Mouse (Mus musculus): ENCODE measurements around the gene Vmn2r14. TPM values are rescaled to one million over a fixed set of nuclear protein-coding genes. Genes with fewer than 3 reads are reported as not detected.
"Not testable (repeated sequence)": the region's sequence is repeated elsewhere in the genome, so short reads cannot be mapped to it uniquely, and the experiment has no call there.

The Vmn2r14 gene
- polyA plus RNA-seq (2015; fragmentation: Nextera tagmentation; extraction: Ambion mirVana): not detected in 2 replicates

DNA sequence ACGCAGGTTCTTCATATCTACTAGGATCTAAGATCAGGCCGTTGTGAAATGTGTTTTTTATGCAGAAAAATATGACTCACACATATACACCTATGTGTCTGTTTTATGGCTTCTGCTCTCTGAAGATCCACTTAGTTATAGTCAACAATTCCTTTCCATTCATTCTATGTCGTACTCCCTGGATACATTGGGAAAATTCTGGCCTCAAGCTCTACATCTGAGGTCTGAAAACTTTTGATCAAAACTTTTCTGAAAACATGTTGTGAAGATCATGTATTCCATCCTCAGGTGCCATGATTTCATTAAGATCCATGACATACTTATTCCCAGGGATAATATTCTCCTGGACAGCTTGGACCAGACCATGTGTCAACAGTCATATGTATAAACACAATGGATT, at the start of gene Vmn2r14:
TSS of gene Vmn2r14 (minus strand) at position 101 of the 400 bp plus-strand sequence.
- DNase-seq (no peak), ATAC-seq (no peak)
- H3K27me3 ChIP-seq (ENCODE audit: insufficient read depth, low read length): no peaks in the 10 kb centered on the region
- no peak within 1 kb of the TSS for H3K4me2 ChIP-seq (ENCODE audit: low read depth, low read length)
- H3K9ac ChIP-seq (replicated peaks): no peak within 1 kb of the TSS
- no peaks in the 10 kb centered on the region for H3K36me3 ChIP-seq (replicated peaks; ENCODE audit: insufficient read depth, low read length)
- H3K9me3 ChIP-seq (ENCODE audit: low read length): no peaks in the 10 kb centered on the region
- H3K27ac ChIP-seq (ENCODE audit: low read depth): no peak within 1 kb of the TSS
- no peaks in the 10 kb centered on the region for H3K4me1 ChIP-seq (ENCODE audit: insufficient read depth)
- TF ChIP-seq EP300 (IDR thresholded peaks at IDR 0.05; ENCODE audit: low read depth) (no peak), CTCF (IDR thresholded peaks at IDR 0.05; ENCODE audit: low read depth) (no peak)
- no peak within 1 kb of the TSS for H3K4me3 ChIP-seq (ENCODE audit: low read depth, low read length)
- WGBS (ENCODE audit: insufficient replicate concordance): 66% methylated on average over 3 of the region's 3 CpGs

DNA sequence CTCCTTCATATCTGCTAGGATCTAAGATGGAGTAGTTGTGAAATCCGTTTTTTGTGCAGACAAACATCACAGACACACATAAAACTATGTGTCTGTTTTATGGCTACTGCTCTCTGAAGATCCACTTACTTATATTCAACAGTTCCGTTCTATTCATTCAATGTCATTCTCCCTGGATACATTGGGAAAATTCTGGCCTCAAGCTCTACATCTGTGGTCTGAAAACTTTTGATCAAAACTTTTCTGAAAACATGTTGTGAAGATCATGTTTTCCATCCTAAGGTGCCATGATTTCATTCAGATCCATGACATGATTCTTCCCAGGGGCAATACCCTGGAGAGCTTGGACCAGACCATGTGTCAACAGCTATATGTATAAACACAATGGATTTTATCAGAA, 32.4 kb downstream of the Vmn2r14 start, which contains the start of gene Vmn2r13:
TSS of gene Vmn2r13 (minus strand) at position 101 of the 400 bp plus-strand sequence.
- H3K9ac ChIP-seq (replicated peaks); H3K4me2 ChIP-seq (ENCODE audit: low read depth, low read length); H3K27me3 ChIP-seq (ENCODE audit: insufficient read depth, low read length); H3K36me3 ChIP-seq (replicated peaks; ENCODE audit: insufficient read depth, low read length); H3K4me3 ChIP-seq (ENCODE audit: low read depth, low read length); H3K4me1 ChIP-seq (ENCODE audit: insufficient read depth); ATAC-seq; DNase-seq; H3K27ac ChIP-seq (ENCODE audit: low read depth); H3K9me3 ChIP-seq (ENCODE audit: low read length): not testable (repeated sequence)
- 39% methylated on average over 2 of the region's 2 CpGs for WGBS (ENCODE audit: insufficient replicate concordance)

GRCm38 (mm10) chr5:109166851-109167250, 57.7 kb downstream of the Vmn2r14 start:
- not testable (repeated sequence) for ATAC-seq; H3K9me3 ChIP-seq (ENCODE audit: low read length); H3K4me3 ChIP-seq (ENCODE audit: low read depth, low read length); H3K27me3 ChIP-seq (ENCODE audit: insufficient read depth, low read length); H3K4me1 ChIP-seq (ENCODE audit: insufficient read depth); H3K4me2 ChIP-seq (ENCODE audit: low read depth, low read length); DNase-seq; H3K9ac ChIP-seq (replicated peaks); H3K36me3 ChIP-seq (replicated peaks; ENCODE audit: insufficient read depth, low read length); H3K27ac ChIP-seq (ENCODE audit: low read depth)
- WGBS (ENCODE audit: insufficient replicate concordance): 68% methylated on average over 4 of the region's 4 CpGs

Other genes with a start within 250 kb of the Vmn2r14 start
- gene Vmn2r10, start 218.2 kb downstream of the Vmn2r14 start, polyA plus RNA-seq (2015; fragmentation: Nextera tagmentation; extraction: Ambion mirVana): not detected in 2 replicates
- gene Vmn2r11, start 165.1 kb downstream of the Vmn2r14 start, polyA plus RNA-seq (2015; fragmentation: Nextera tagmentation; extraction: Ambion mirVana): not detected in 2 replicates
- not detected in 2 replicates for gene Vmn2r12, start 126.8 kb downstream of the Vmn2r14 start, polyA plus RNA-seq (2015; fragmentation: Nextera tagmentation; extraction: Ambion mirVana)
- not detected in 2 replicates for gene Vmn2r13, start 32.5 kb downstream of the Vmn2r14 start, polyA plus RNA-seq (2015; fragmentation: Nextera tagmentation; extraction: Ambion mirVana)
- gene Vmn2r15, start 72.9 kb upstream of the Vmn2r14 start, polyA plus RNA-seq (2015; fragmentation: Nextera tagmentation; extraction: Ambion mirVana): not detected in 2 replicates
- not detected in 2 replicates for gene Vmn2r16, start 105.5 kb upstream of the Vmn2r14 start, polyA plus RNA-seq (2015; fragmentation: Nextera tagmentation; extraction: Ambion mirVana)
- gene Vmn2r17, start 195.0 kb upstream of the Vmn2r14 start, polyA plus RNA-seq (2015; fragmentation: Nextera tagmentation; extraction: Ambion mirVana): not detected in 2 replicates

Data from liver, postnatal 0 days (tissue).